Mouse (Mus musculus): ENCODE results near the gene Gm6583.
A peak's percentile ranks its signal among the peaks of the same experiment; 100 is the strongest.
"Not testable (repeated sequence)": the region's sequence is repeated elsewhere in the genome, so short reads cannot be mapped to it uniquely, and the experiment has no call there.

The Gm6583 gene

GRCm38 (mm10) chr5:112324637-112325545, 30.9 kb downstream of the Gm6583 start:
- no peak for DNase-seq (ENCODE audit: low spot score)

- no peak for DNase-seq (ENCODE audit: low spot score)
Measured at GRCm38 (mm10) chr5:112323246-112323645, 32.6 kb downstream of the Gm6583 start.

GRCm38 (mm10) chr5:112321376-112321775, 34.5 kb downstream of the Gm6583 start:
- DNase-seq (ENCODE audit: low spot score), result no peak

- peak; percentile 84 for DNase-seq (ENCODE audit: low spot score)
Measured at GRCm38 (mm10) chr5:112320936-112321335, 34.9 kb downstream of the Gm6583 start.

GRCm38 (mm10) chr5:112320379-112320778, 35.5 kb downstream of the Gm6583 start:
- no peak for DNase-seq (ENCODE audit: low spot score)

GRCm38 (mm10) chr5:112319343-112319742, 36.5 kb downstream of the Gm6583 start:
- not testable (repeated sequence) for DNase-seq (ENCODE audit: low spot score)

GRCm38 (mm10) chr5:112317328-112317727, 38.5 kb downstream of the Gm6583 start:
- DNase-seq (ENCODE audit: low spot score), result no peak

GRCm38 (mm10) chr5:112316468-112316867, 39.4 kb downstream of the Gm6583 start:
- DNase-seq (ENCODE audit: low spot score), result no peak

GRCm38 (mm10) chr5:112313222-112313885, 42.5 kb downstream of the Gm6583 start:
- DNase-seq (ENCODE audit: low spot score), result no peak

- no peak for DNase-seq (ENCODE audit: low spot score)
Measured at GRCm38 (mm10) chr5:112305842-112306241, 50.0 kb downstream of the Gm6583 start.

Measured in left cerebral cortex, adult 11 months (tissue).